8 mouse cellular contexts compared by ENCODE assay signal in genomic region chr4:116017300-116017901, GRCm38 (mm10). TPM values are rescaled to one million over a fixed set of nuclear protein-coding genes. Genes with fewer than 3 reads are reported as not detected.
DNase-seq lines count a peak whose midpoint lies in the region; ATAC-seq and TF ChIP-seq lines count a peak whose summit lies in the region.

No protein-coding gene starts in this region.

- peak overlapping the region; percentile 88 for H3K4me3 ChIP-seq in E14TG2a.4 (replicated peaks; ENCODE audit: low read length)
- H3K4me3 ChIP-seq in forebrain, embryonic 16.5 days (replicated peaks; ENCODE audit: low read length) = peak overlapping the region; percentile 71
- H3K4me3 ChIP-seq in layer of hippocampus, adult 2 months = peak overlapping the region; percentile 90
- H3K4me3 ChIP-seq in lung, embryonic 14.5 days (ENCODE audit: low read depth, low read length) = peak overlapping the region; percentile 59
- H3K4me3 ChIP-seq in olfactory bulb, adult 2 months (ENCODE audit: insufficient read depth, low read depth, low read length) = peak overlapping the region; percentile 86
- H3K4me3 ChIP-seq in thymus, adult 2 months (ENCODE audit: control insufficient read depth, insufficient read depth, low read length) = peak overlapping the region; percentile 97

- TF ChIP-seq POLR2A in olfactory bulb, adult 2 months (IDR thresholded peaks at IDR 0.05; ENCODE audit: insufficient read depth, low read depth, low read length) = peak; percentile 28; the same call in 1 of the 2 replicates
- TF ChIP-seq POLR2A in thymus, adult 2 months (IDR thresholded peaks at IDR 0.05; ENCODE audit: control insufficient read depth, extremely low read depth, insufficient read depth, low read length, poor library complexity) = 0 out of 2 replicates have a peak, but pooled peaks have one; percentile 29

- under 1% methylated on average over 60 of the region's 60 CpGs for WGBS in forebrain, embryonic 16.5 days
- under 1% methylated on average over 60 of the region's 60 CpGs for WGBS in lung, embryonic 14.5 days
- under 1% methylated on average over 60 of the region's 60 CpGs for WGBS in olfactory bulb, adult 2 months
- under 1% methylated on average over 60 of the region's 60 CpGs for WGBS in thymus, adult 2 months

- intact Hi-C loops in heart, postnatal 25 days (cut with DNase I) = no loop called here

- H3K4me1 ChIP-seq in E14TG2a.4 (replicated peaks; ENCODE audit: low read depth, low read length) = peaks cover 15% of the 10 kb centered on the region
- H3K4me1 ChIP-seq in forebrain, embryonic 16.5 days (replicated peaks; ENCODE audit: control insufficient read depth, insufficient read depth, low read length) = peaks cover 7% of the 10 kb centered on the region
- no peaks in the 10 kb centered on the region for H3K4me1 ChIP-seq in lung, embryonic 14.5 days (ENCODE audit: insufficient read depth)
- peaks cover 16% of the 10 kb centered on the region for H3K4me1 ChIP-seq in olfactory bulb, adult 2 months (ENCODE audit: control insufficient read depth, insufficient read depth, low read length)
- peaks cover 19% of the 10 kb centered on the region for H3K4me1 ChIP-seq in thymus, adult 2 months (replicated peaks; ENCODE audit: control insufficient read depth, insufficient read depth, low read length)

- peak; percentile 83 for ATAC-seq in cerebellum, adult (ENCODE audit: insufficient number of reproducible peaks, low FRiP score, low TSS enrichment)
- peak; percentile 89 for ATAC-seq in forebrain, embryonic 16.5 days
- peak; percentile 90 for ATAC-seq in lung, embryonic 14.5 days (ENCODE audit: insufficient read depth)

- TF ChIP-seq CTCF in E14TG2a.4 (conservative IDR thresholded peaks at IDR 0.05; ENCODE audit: low read length) = no peak
- no peak for TF ChIP-seq CTCF in layer of hippocampus, adult 2 months (conservative IDR thresholded peaks at IDR 0.05)
- TF ChIP-seq CTCF in lung, embryonic 14.5 days (IDR thresholded peaks at IDR 0.05; ENCODE audit: low read depth) = 0 out of 2 replicates have a peak, but pooled peaks have one; percentile 4
- no peak for TF ChIP-seq CTCF in olfactory bulb, adult 2 months (IDR thresholded peaks at IDR 0.05; ENCODE audit: insufficient read depth, low read depth, low read length)
- peak; percentile 22; the same call in 1 of the 2 replicates for TF ChIP-seq CTCF in thymus, adult 2 months (IDR thresholded peaks at IDR 0.05; ENCODE audit: borderline replicate concordance, control insufficient read depth, extremely low read depth, insufficient read depth, low read length, poor library complexity)

- peak; percentile 21 for DNase-seq in heart, postnatal 25 days (ENCODE audit: low spot score)
- peak; percentile 69 to 77 for DNase-seq in layer of hippocampus, adult 2 months (ENCODE audit: low spot score in 2 of 2)
- DNase-seq in lung, embryonic 14.5 days = peak; percentile 83
- peak; percentile 83 for DNase-seq in thymus, adult 2 months

- H3K27me3 ChIP-seq in E14TG2a.4 (ENCODE audit: insufficient read depth, low read length) = peaks cover 69% of the 10 kb centered on the region
- H3K27me3 ChIP-seq in forebrain, embryonic 16.5 days (replicated peaks; ENCODE audit: control insufficient read depth, insufficient read depth, low read length) = peaks cover 27% of the 10 kb centered on the region
- peaks cover 51% of the 10 kb centered on the region for H3K27me3 ChIP-seq in lung, embryonic 14.5 days (ENCODE audit: insufficient read depth, low read length)
- H3K27me3 ChIP-seq in thymus, adult 2 months (ENCODE audit: control insufficient read depth, insufficient read depth, low read length) = no peaks in the 10 kb centered on the region

- no peaks in the 10 kb centered on the region for H3K9me3 ChIP-seq in E14TG2a.4 (ENCODE audit: low read length)
- H3K9me3 ChIP-seq in forebrain, embryonic 16.5 days (ENCODE audit: control insufficient read depth, low read length) = no peaks in the 10 kb centered on the region
- H3K9me3 ChIP-seq in lung, embryonic 14.5 days (ENCODE audit: low read depth, low read length) = no peaks in the 10 kb centered on the region

- H3K36me3 ChIP-seq in E14TG2a.4 (ENCODE audit: insufficient read depth, low read length) = no peaks in the 10 kb centered on the region
- H3K36me3 ChIP-seq in forebrain, embryonic 16.5 days (ENCODE audit: control insufficient read depth, insufficient read depth) = no peaks in the 10 kb centered on the region
- H3K36me3 ChIP-seq in lung, embryonic 14.5 days (ENCODE audit: insufficient read depth) = no peaks in the 10 kb centered on the region
- no peaks in the 10 kb centered on the region for H3K36me3 ChIP-seq in thymus, adult 2 months (ENCODE audit: control insufficient read depth, insufficient read depth, low read length)

- no peak overlapping the region for H3K27ac ChIP-seq in forebrain, embryonic 16.5 days (ENCODE audit: low read length)
- peak overlapping the region; percentile 97 for H3K27ac ChIP-seq in layer of hippocampus, adult 2 months
- no peak overlapping the region for H3K27ac ChIP-seq in lung, embryonic 14.5 days (ENCODE audit: low read depth)
- H3K27ac ChIP-seq in olfactory bulb, adult 2 months (ENCODE audit: insufficient read depth, low read depth, low read length) = no peak overlapping the region
- H3K27ac ChIP-seq in thymus, adult 2 months (ENCODE audit: control insufficient read depth, insufficient read depth, low read length) = 0 out of 2 replicates have a peak overlapping the region, but pooled peaks have one; percentile 1

- peak overlapping the region; percentile 78 for H3K9ac ChIP-seq in forebrain, embryonic 16.5 days (replicated peaks; ENCODE audit: low read depth, low read length)
- peak overlapping the region; percentile 57 for H3K9ac ChIP-seq in lung, embryonic 14.5 days

- peak overlapping the region; percentile 97 for H3K4me2 ChIP-seq in forebrain, embryonic 16.5 days (ENCODE audit: low read length)
- peak overlapping the region; percentile 87 for H3K4me2 ChIP-seq in lung, embryonic 14.5 days

RNA-seq across cellular contexts. Expression of gene Faah, which starts 0.3 kb away (rescaled TPM):
- 12.7 and 17.1 TPM in 2 replicates for polyA plus RNA-seq in forebrain, embryonic 16.5 days (2015; fragmentation: Nextera tagmentation; extraction: Ambion mirVana)
- under 1 TPM; 0.13 to 0.17 TPM for total RNA-seq in heart, postnatal 25 days (2021)
- total RNA-seq in layer of hippocampus, adult 2 months (2021) = 100 to 1,000 TPM; 152 to 157 TPM
- polyA plus RNA-seq in lung, embryonic 14.5 days (2014; fragmentation: Nextera tagmentation; extraction: Ambion mirVana) = 6.3 and 8.0 TPM in 2 replicates
- not detected in 2 replicates for polyA plus RNA-seq in olfactory bulb, adult 2 months (2012; ENCODE audit: insufficient read depth, insufficient read length, low replicate concordance, missing spikeins)
- 77.2 and 88.1 TPM in 2 replicates for polyA plus RNA-seq in thymus, adult 2 months (2012; rRNA removed)

RNA-seq across cellular contexts. Expression of gene Nsun4, which starts 36.3 kb away (rescaled TPM):
- 13.2 and 13.4 TPM in 2 replicates for polyA plus RNA-seq in forebrain, embryonic 16.5 days (2015; fragmentation: Nextera tagmentation; extraction: Ambion mirVana)
- total RNA-seq in heart, postnatal 25 days (2021) = 10 to 100 TPM; 24.5 to 27.9 TPM
- 10 to 100 TPM in 1 of 2 experiments, 1 to 10 TPM in 1; 9.9 to 10.0 TPM for total RNA-seq in layer of hippocampus, adult 2 months (2021)
- polyA plus RNA-seq in lung, embryonic 14.5 days (2014; fragmentation: Nextera tagmentation; extraction: Ambion mirVana) = 21.9 and 24.5 TPM in 2 replicates
- not detected in 2 replicates for polyA plus RNA-seq in olfactory bulb, adult 2 months (2012; ENCODE audit: insufficient read depth, insufficient read length, low replicate concordance, missing spikeins)
- polyA plus RNA-seq in thymus, adult 2 months (2012; rRNA removed) = 15.9 and 19.1 TPM in 2 replicates

RNA-seq across cellular contexts. Expression of gene Uqcrh, which starts 57.5 kb away (rescaled TPM):
- polyA plus RNA-seq in forebrain, embryonic 16.5 days (2015; fragmentation: Nextera tagmentation; extraction: Ambion mirVana) = 409 and 411 TPM in 2 replicates
- total RNA-seq in heart, postnatal 25 days (2021) = 1,000 to 10,000 TPM; 1,988 to 2,066 TPM
- total RNA-seq in layer of hippocampus, adult 2 months (2021) = 100 to 1,000 TPM; 361 to 383 TPM
- 466 and 476 TPM in 2 replicates for polyA plus RNA-seq in lung, embryonic 14.5 days (2014; fragmentation: Nextera tagmentation; extraction: Ambion mirVana)
- not detected in 2 replicates for polyA plus RNA-seq in olfactory bulb, adult 2 months (2012; ENCODE audit: insufficient read depth, insufficient read length, low replicate concordance, missing spikeins)
- polyA plus RNA-seq in thymus, adult 2 months (2012; rRNA removed) = 133 and 213 TPM in 2 replicates

RNA-seq across cellular contexts. Expression of gene Lrrc41, which starts 57.7 kb away (rescaled TPM):
- polyA plus RNA-seq in forebrain, embryonic 16.5 days (2015; fragmentation: Nextera tagmentation; extraction: Ambion mirVana) = 67.0 and 71.0 TPM in 2 replicates
- total RNA-seq in heart, postnatal 25 days (2021) = 10 to 100 TPM; 24.6 to 29.4 TPM
- total RNA-seq in layer of hippocampus, adult 2 months (2021) = 10 to 100 TPM; 42.8 to 46.4 TPM
- 77.2 and 82.6 TPM in 2 replicates for polyA plus RNA-seq in lung, embryonic 14.5 days (2014; fragmentation: Nextera tagmentation; extraction: Ambion mirVana)
- not detected in 2 replicates for polyA plus RNA-seq in olfactory bulb, adult 2 months (2012; ENCODE audit: insufficient read depth, insufficient read length, low replicate concordance, missing spikeins)
- 66.1 and 67.1 TPM in 2 replicates for polyA plus RNA-seq in thymus, adult 2 months (2012; rRNA removed)

Comparison
In these comparisons a context has a peak if more than half of its experiments do, and no peak if none do; other contexts are left out.
1. CTCF ChIP-seq: peak in lung, embryonic 14.5 days (single experiment) and thymus, adult 2 months (single experiment); none in E14TG2a.4 (single experiment), layer of hippocampus, adult 2 months (single experiment) and olfactory bulb, adult 2 months (single experiment).
2. H3K27ac ChIP-seq: peak in layer of hippocampus, adult 2 months (single experiment) and thymus, adult 2 months (single experiment); none in forebrain, embryonic 16.5 days (single experiment), lung, embryonic 14.5 days (single experiment) and olfactory bulb, adult 2 months (single experiment).
3. DNase-seq: peak in every context shown above with its lines; median percentile 83 in lung, embryonic 14.5 days; 83 in thymus, adult 2 months; 73 in layer of hippocampus, adult 2 months; 21 in heart, postnatal 25 days.
4. RNA of gene Nsun4, which starts 36.3 kb away (polyA plus RNA-seq): 21.9 to 24.5 TPM in lung, embryonic 14.5 days, 15.9 to 19.1 TPM in thymus, adult 2 months and 13.2 to 13.4 TPM in forebrain, embryonic 16.5 days; not detected in olfactory bulb, adult 2 months; every median in the first group is over 10 times any median in the second.
5. Peak in every context shown above with its lines, with median percentiles within 50 percentile points of each other: H3K4me3 ChIP-seq and ATAC-seq.